Mouse (Mus musculus) liver, adult 2 months (tissue): ENCODE data around the gene Tmeff2. TPM values are rescaled to one million over a fixed set of nuclear protein-coding genes. Genes with fewer than 3 reads are reported as not detected.

Experiments used
- DNase-seq: peaks from one replicate; pipeline ENCODE4 v3.0.0-alpha.2; 2011; ENCODE audit warnings: low read depth, low spot score; ENCODE audit errors: extremely low read depth
- H3K27ac ChIP-seq: fragments of 200-500 bp; replicated peaks from 2 replicates; pipeline ENCODE4 v1.5.1; 2012; ENCODE audit warnings: low read depth, mild to moderate bottlenecking, control low read depth, inconsistent platforms, low read length; ENCODE audit not compliant: insufficient read depth
- H3K27me3 ChIP-seq: fragments of 200-500 bp; 2 replicates; pipeline ENCODE4 v1.6.1; 2012; ENCODE audit warnings: mild to moderate bottlenecking, moderate library complexity, low read length, inconsistent platforms; ENCODE audit not compliant: control insufficient read depth, insufficient read depth
- H3K36me3 ChIP-seq: fragments of 200-500 bp; 2 replicates; pipeline ENCODE4 v1.6.1; 2012; ENCODE audit warnings: low read length, inconsistent platforms; ENCODE audit not compliant: control insufficient read depth, insufficient read depth
- H3K4me1 ChIP-seq: fragments of 200-500 bp; 2 replicates; pipeline ENCODE4 v1.6.1; 2011; ENCODE audit warnings: low read length; ENCODE audit not compliant: control insufficient read depth, insufficient read depth
- H3K4me3 ChIP-seq: fragments of 200-500 bp; 2 replicates; pipeline ENCODE4 v1.5.1; 2011; ENCODE audit warnings: low read depth, mild to moderate bottlenecking, control low read depth, low read length, moderate library complexity; ENCODE audit not compliant: insufficient read depth
- H3K79me2 ChIP-seq: fragments of 200-500 bp; 2 replicates; pipeline ENCODE4 v1.6.1; 2012; ENCODE audit warnings: inconsistent platforms, mild to moderate bottlenecking, low read length, moderate library complexity; ENCODE audit not compliant: control insufficient read depth, insufficient read depth
- H3K9ac ChIP-seq: fragments of 200-500 bp; 2 replicates; pipeline ENCODE4 v1.6.1; 2012; ENCODE audit warnings: low read depth, mild to moderate bottlenecking, control low read depth, inconsistent platforms, low read length
- CTCF ChIP-seq: fragments of 200-500 bp; IDR thresholded peaks from 2 replicates; pipeline ENCODE4 v1.5.1; 2011; ENCODE audit warnings: low read depth, low read length, control low read depth
- POLR2A ChIP-seq: fragments of 200-500 bp; IDR thresholded peaks from 2 replicates; pipeline ENCODE4 v1.6.1; 2011; ENCODE audit warnings: low read length, control low read depth; ENCODE audit not compliant: insufficient read depth; ENCODE audit errors: extremely low read depth
- WGBS: fragments of 180-500 bp; shearing (Covaris S2); methylation state at CpG from one replicate; pipeline ENCODE4 v1.1.7; 2018; 5-methylcytosine and 5-hydroxymethylcytosine counted together
- polyA plus RNA-seq: library from polyadenylated mRNA; depleted of rRNA; stranded (reverse); fragments of >200 nt; gene quantifications from 2 replicates; pipeline ENCODE4 v1.2.3, GENCODE M21; 2012
- total RNA-seq: library from RNA; depleted of rRNA; stranded (reverse); fragments of >200 nt; gene quantifications from 2 replicates; pipeline ENCODE4 v1.2.3, GENCODE M21; 2014

Gene Tmeff2
- total and polyA plus RNA-seq, 2 experiments = 0.09 TPM; not detected in 1

- TF ChIP-seq CTCF = no peak
- no peak for TF ChIP-seq POLR2A
- no peak for DNase-seq
- 64% methylated on average over 2 of the region's 2 CpGs for WGBS
Observed at GRCm38 (mm10) chr1:50970853-50971252, 70.4 kb downstream of the Tmeff2 start.

GRCm38 (mm10) chr1:50972509-50973436 lies 72.3 kb downstream of the Tmeff2 start:
- Histone ChIP-seq H3K4me1 (no peaks in the 10 kb centered on the region), H3K9ac (no peak overlapping the region), H3K79me2 (no peaks in the 10 kb centered on the region), H3K27me3 (no peaks in the 10 kb centered on the region), H3K4me3 (no peak overlapping the region), H3K36me3 (no peaks in the 10 kb centered on the region), H3K27ac (no peak overlapping the region)
- 79% methylated on average over 6 of the region's 6 CpGs for WGBS
- DNase-seq = no peak
- TF ChIP-seq POLR2A (no peak), CTCF (no peak)

More at GRCm38 (mm10) chr1:50970853-50971252, 70.4 kb downstream of the Tmeff2 start:
- no peaks in the 10 kb centered on the region for H3K27me3 ChIP-seq
- H3K4me3 ChIP-seq = no peak overlapping the region
- no peaks in the 10 kb centered on the region for H3K79me2 ChIP-seq
- H3K4me1 ChIP-seq = no peaks in the 10 kb centered on the region
- H3K27ac ChIP-seq = no peak overlapping the region
- no peaks in the 10 kb centered on the region for H3K36me3 ChIP-seq
- no peak overlapping the region for H3K9ac ChIP-seq

- H3K79me2 ChIP-seq = no peaks in the 10 kb centered on the region
- no peak overlapping the region for H3K27ac ChIP-seq
- no peak overlapping the region for H3K4me3 ChIP-seq
- no peak overlapping the region for H3K9ac ChIP-seq
- H3K27me3 ChIP-seq = no peaks in the 10 kb centered on the region
- DNase-seq = no peak
- TF ChIP-seq CTCF (no peak), POLR2A (no peak)
- 79% methylated on average over 4 of the region's 4 CpGs for WGBS
- H3K36me3 ChIP-seq = no peaks in the 10 kb centered on the region
- no peaks in the 10 kb centered on the region for H3K4me1 ChIP-seq
Observed at GRCm38 (mm10) chr1:50979358-50980081, 79.1 kb downstream of the Tmeff2 start.

- WGBS = 77% methylated on average over 4 of the region's 4 CpGs
- Histone ChIP-seq H3K27me3 (no peaks in the 10 kb centered on the region), H3K79me2 (no peaks in the 10 kb centered on the region), H3K27ac (no peak overlapping the region), H3K4me1 (no peaks in the 10 kb centered on the region), H3K9ac (no peak overlapping the region), H3K4me3 (no peak overlapping the region), H3K36me3 (no peaks in the 10 kb centered on the region)
- TF ChIP-seq POLR2A = no peak
- no peak for TF ChIP-seq CTCF
- DNase-seq = no peak
Observed at GRCm38 (mm10) chr1:50980591-50980990, 80.1 kb downstream of the Tmeff2 start.

- H3K4me1 ChIP-seq = no peaks in the 10 kb centered on the region
- WGBS = 85% methylated on average over 7 of the region's 7 CpGs
Observed at GRCm38 (mm10) chr1:50981151-50981828, 80.8 kb downstream of the Tmeff2 start.

More at GRCm38 (mm10) chr1:50981151-50981828, 80.8 kb downstream of the Tmeff2 start:
- H3K4me3 ChIP-seq = no peak overlapping the region
- no peaks in the 10 kb centered on the region for H3K79me2 ChIP-seq
- TF ChIP-seq CTCF = no peak
- TF ChIP-seq POLR2A = no peak
- H3K27me3 ChIP-seq = no peaks in the 10 kb centered on the region
- no peak for DNase-seq
- no peak overlapping the region for H3K27ac ChIP-seq
- H3K9ac ChIP-seq = no peak overlapping the region
- no peaks in the 10 kb centered on the region for H3K36me3 ChIP-seq
